Mouse (Mus musculus) ES-Bruce4 (cell line): ENCODE measurements around the gene Chac1. TPM values are rescaled to one million over a fixed set of nuclear protein-coding genes. Genes with fewer than 3 reads are reported as not detected.

ENCODE experiments used
- H3K27ac ChIP-seq: 2 replicates; pipeline ENCODE4 v1.5.1; 2012; ENCODE audit warnings: low read length, inconsistent platforms; ENCODE audit not compliant: insufficient read depth
- H3K27me3 ChIP-seq: 2 replicates; pipeline ENCODE4 v1.6.1; 2012; ENCODE audit warnings: mild to moderate bottlenecking, low read length, inconsistent platforms; ENCODE audit not compliant: control insufficient read depth, poor library complexity, insufficient read depth, severe bottlenecking
- H3K36me3 ChIP-seq: 2 replicates; pipeline ENCODE4 v1.6.1; 2012; ENCODE audit warnings: inconsistent platforms, mild to moderate bottlenecking, low read length, moderate library complexity; ENCODE audit not compliant: control insufficient read depth, poor library complexity, insufficient read depth, severe bottlenecking
- H3K4me1 ChIP-seq: one replicate; pipeline ENCODE4 v1.8.1; 2011; ENCODE audit warnings: low read length; ENCODE audit not compliant: control insufficient read depth, insufficient read depth
- H3K4me3 ChIP-seq: 2 replicates; pipeline ENCODE4 v1.5.1; 2011; ENCODE audit warnings: low read depth, mild to moderate bottlenecking, low read length
- H3K9ac ChIP-seq: 2 replicates; pipeline ENCODE4 v1.6.1; 2012; ENCODE audit warnings: low read depth, mild to moderate bottlenecking, inconsistent platforms; ENCODE audit not compliant: poor library complexity, severe bottlenecking
- H3K9me3 ChIP-seq: replicated peaks from 2 replicates; pipeline ENCODE4 v1.6.1; 2012; ENCODE audit warnings: mild to moderate bottlenecking, low read length, inconsistent platforms; ENCODE audit not compliant: control insufficient read depth, poor library complexity, insufficient read depth, severe bottlenecking
- CTCF ChIP-seq: IDR thresholded peaks from one replicate; pipeline ENCODE4 v1.8.1; 2011; ENCODE audit warnings: low read depth, low read length
- EP300 ChIP-seq: IDR thresholded peaks from 2 replicates; pipeline ENCODE4 v1.6.1; 2011; ENCODE audit warnings: low read depth, low read length; ENCODE audit not compliant: insufficient read depth
- POLR2A ChIP-seq: IDR thresholded peaks from one replicate; pipeline ENCODE4 v1.8.1; 2011; ENCODE audit warnings: low read length; ENCODE audit not compliant: insufficient read depth
- polyA plus RNA-seq: library from polyadenylated mRNA; stranded (reverse); fragments of >200 nt; gene quantifications from 2 replicates; pipeline ENCODE4 v1.2.4, GENCODE M21; 2011; ENCODE audit warnings: low read depth; ENCODE audit not compliant: missing spikeins, insufficient read depth, insufficient read length

The Chac1 gene
- polyA plus RNA-seq, 1 experiment, result 3.6 TPM

GRCm38 (mm10) chr2:119358249-119358648 lies 7.2 kb downstream of the Chac1 start:
- Histone ChIP-seq H3K4me3 (no peak overlapping the region), H3K36me3 (peaks cover 5% of the 10 kb centered on the region; the same call in 1 of the 2 replicates), H3K9ac (no peak overlapping the region), H3K9me3 (no peaks in the 10 kb centered on the region), H3K4me1 (no peaks in the 10 kb centered on the region), H3K27ac (no peak overlapping the region), H3K27me3 (no peaks in the 10 kb centered on the region)
- no peak for TF ChIP-seq POLR2A
- no peak for TF ChIP-seq EP300
- TF ChIP-seq CTCF, result no peak

- Histone ChIP-seq H3K9me3 (no peaks in the 10 kb centered on the region), H3K9ac (no peak overlapping the region), H3K27me3 (no peaks in the 10 kb centered on the region), H3K36me3 (no peaks in the 10 kb centered on the region), H3K4me3 (no peak overlapping the region), H3K4me1 (no peaks in the 10 kb centered on the region), H3K27ac (no peak overlapping the region)
- TF ChIP-seq POLR2A (no peak), CTCF (no peak), EP300 (no peak)
Measured at GRCm38 (mm10) chr2:119359721-119360291, 8.8 kb downstream of the Chac1 start.

GRCm38 (mm10) chr2:119364969-119365368 lies 13.9 kb downstream of the Chac1 start:
- no peaks in the 10 kb centered on the region for H3K36me3 ChIP-seq
- no peaks in the 10 kb centered on the region for H3K9me3 ChIP-seq
- H3K27me3 ChIP-seq, result no peaks in the 10 kb centered on the region
- no peak overlapping the region for H3K27ac ChIP-seq
- H3K4me1 ChIP-seq, result no peaks in the 10 kb centered on the region
- H3K9ac ChIP-seq, result no peak overlapping the region
- TF ChIP-seq POLR2A (no peak), EP300 (no peak), CTCF (no peak)
- H3K4me3 ChIP-seq, result no peak overlapping the region

- H3K9me3 ChIP-seq, result no peaks in the 10 kb centered on the region
- H3K9ac ChIP-seq, result no peak overlapping the region
- H3K27me3 ChIP-seq, result no peaks in the 10 kb centered on the region
- no peaks in the 10 kb centered on the region for H3K4me1 ChIP-seq
- no peak overlapping the region for H3K27ac ChIP-seq
- H3K36me3 ChIP-seq, result peaks cover 3% of the 10 kb centered on the region; the same call in 1 of the 2 replicates
- H3K4me3 ChIP-seq, result no peak overlapping the region
- TF ChIP-seq CTCF (no peak), EP300 (no peak), POLR2A (no peak)
Measured at GRCm38 (mm10) chr2:119367346-119367745, 16.3 kb downstream of the Chac1 start.

GRCm38 (mm10) chr2:119370116-119370515 lies 19.1 kb downstream of the Chac1 start:
- Histone ChIP-seq H3K9ac (no peak overlapping the region), H3K4me1 (no peaks in the 10 kb centered on the region), H3K27ac (no peak overlapping the region), H3K4me3 (no peak overlapping the region), H3K9me3 (no peaks in the 10 kb centered on the region), H3K27me3 (no peaks in the 10 kb centered on the region), H3K36me3 (peaks cover 9% of the 10 kb centered on the region)
- TF ChIP-seq EP300 (no peak), CTCF (no peak), POLR2A (no peak)

- no peak overlapping the region for H3K4me3 ChIP-seq
- TF ChIP-seq POLR2A (no peak), EP300 (no peak)
- peaks cover 51% of the 10 kb centered on the region for H3K36me3 ChIP-seq
- H3K9ac ChIP-seq, result no peak overlapping the region
- no peak overlapping the region for H3K27ac ChIP-seq
- no peaks in the 10 kb centered on the region for H3K27me3 ChIP-seq
- H3K4me1 ChIP-seq, result no peaks in the 10 kb centered on the region
- H3K9me3 ChIP-seq, result no peaks in the 10 kb centered on the region
Measured at GRCm38 (mm10) chr2:119377286-119377685, 26.3 kb downstream of the Chac1 start.
